Mouse (Mus musculus) hindbrain, embryonic 12.5 days (tissue): ENCODE results near the gene Nr3c2. TPM values are rescaled to one million over a fixed set of nuclear protein-coding genes. Genes with fewer than 3 reads are reported as not detected.

Source experiments
- ATAC-seq: fragments of 200-750 bp; cut with Nextera tagmentation; 2 replicates; pipeline ENCODE4 v1.8.0; 2017; ENCODE audit warnings: moderate TSS enrichment; ENCODE audit not compliant: low FRiP score
- H3K27ac ChIP-seq: fragments of 300-500 bp; sonication (generic); 2 replicates; pipeline ENCODE4 v1.5.1; 2016; ENCODE audit warnings: mild to moderate bottlenecking
- H3K27me3 ChIP-seq: fragments of 300-500 bp; sonication (generic); 2 replicates; pipeline ENCODE4 v1.6.1; 2016; ENCODE audit warnings: mild to moderate bottlenecking
- H3K36me3 ChIP-seq: fragments of 300-500 bp; sonication (generic); 2 replicates; pipeline ENCODE4 v1.6.1; 2016; ENCODE audit warnings: mild to moderate bottlenecking
- H3K4me1 ChIP-seq: fragments of 300-500 bp; sonication (generic); 2 replicates; pipeline ENCODE4 v1.6.1; 2016
- H3K4me2 ChIP-seq: fragments of 300-500 bp; sonication (generic); replicated peaks from 2 replicates; pipeline ENCODE4 v1.6.1; 2016; ENCODE audit warnings: mild to moderate bottlenecking
- H3K4me3 ChIP-seq: fragments of 300-500 bp; sonication (generic); 2 replicates; pipeline ENCODE4 v1.5.1; 2016; ENCODE audit warnings: mild to moderate bottlenecking
- H3K9ac ChIP-seq: fragments of 300-500 bp; sonication (generic); 2 replicates; pipeline ENCODE4 v1.6.1; 2016; ENCODE audit warnings: mild to moderate bottlenecking, moderate library complexity
- H3K9me3 ChIP-seq: fragments of 300-500 bp; sonication (generic); replicated peaks from 2 replicates; pipeline ENCODE4 v1.6.1; 2016; ENCODE audit warnings: mild to moderate bottlenecking
- WGBS: fragments of 180-500 bp; shearing (Covaris S2); methylation state at CpG from one replicate; pipeline ENCODE4 v1.1.7; 2016; 5-methylcytosine and 5-hydroxymethylcytosine counted together
- polyA plus RNA-seq: library from polyadenylated mRNA; unstranded; fragments of >200 nt; fragmentation: Nextera tagmentation; extraction: Ambion mirVana; gene quantifications from 2 replicates; pipeline ENCODE4 v1.2.1, GENCODE M21; 2016

Gene Nr3c2
- polyA plus RNA-seq, 1 experiment from 2014 or later = 1.7 TPM

DNA sequence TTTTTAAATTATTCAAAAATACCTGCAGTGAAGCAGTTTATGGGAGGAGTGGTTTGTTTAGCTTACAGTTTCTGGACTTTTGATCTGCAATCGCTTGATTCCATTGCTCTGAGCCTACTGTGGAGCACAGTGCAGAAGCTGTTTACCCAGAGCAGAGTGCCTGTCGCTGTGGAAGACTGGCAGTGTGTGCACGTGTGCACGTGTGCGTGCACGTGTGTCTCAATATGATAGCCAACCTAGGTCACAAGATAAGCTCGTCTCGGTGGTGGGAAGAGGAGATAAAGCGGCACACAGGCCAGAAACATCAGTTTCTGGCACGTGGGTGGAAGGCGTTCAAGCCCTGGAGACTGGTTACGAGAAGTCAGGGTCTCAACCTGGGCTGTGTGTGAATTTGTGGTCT is 145.6 kb downstream of the Nr3c2 start:
- 87% methylated on average over 12 of the region's 12 CpGs for WGBS
- no peak for ATAC-seq
- no peaks in the 10 kb centered on the region for H3K27me3 ChIP-seq
- no peaks in the 10 kb centered on the region for H3K9me3 ChIP-seq
- no peak overlapping the region for H3K4me2 ChIP-seq
- no peaks in the 10 kb centered on the region for H3K36me3 ChIP-seq
- H3K9ac ChIP-seq = no peak overlapping the region
- no peak overlapping the region for H3K4me3 ChIP-seq
- no peaks in the 10 kb centered on the region for H3K4me1 ChIP-seq
- no peak overlapping the region for H3K27ac ChIP-seq

DNA sequence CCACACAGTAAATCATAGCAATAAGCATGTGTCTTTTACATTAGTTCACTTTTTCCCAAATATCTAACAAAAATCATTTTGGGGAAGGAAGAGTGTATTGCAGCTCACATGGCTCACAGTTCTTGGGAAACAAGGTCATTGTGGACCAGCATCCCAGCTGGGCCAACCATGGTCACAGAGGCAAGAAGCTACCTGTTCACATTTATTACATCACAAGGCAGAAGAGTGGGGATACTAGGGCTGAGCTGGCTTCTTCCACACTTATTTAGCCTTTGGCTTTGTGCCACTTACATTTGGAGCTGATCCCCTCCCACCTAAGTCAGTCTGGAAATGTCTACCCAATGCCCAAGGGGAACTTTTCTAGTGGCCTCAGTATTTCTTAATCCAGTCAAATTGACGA is 146.5 kb downstream of the Nr3c2 start:
- Histone ChIP-seq H3K9ac (no peak overlapping the region), H3K4me3 (no peak overlapping the region), H3K36me3 (no peaks in the 10 kb centered on the region), H3K27me3 (no peaks in the 10 kb centered on the region), H3K9me3 (no peaks in the 10 kb centered on the region), H3K27ac (no peak overlapping the region), H3K4me1 (no peaks in the 10 kb centered on the region), H3K4me2 (no peak overlapping the region)
- no peak for ATAC-seq
- 90% methylated on average over 1 of the region's 1 CpGs for WGBS

- 94% methylated on average over 5 of the region's 5 CpGs for WGBS
- H3K4me3 ChIP-seq = no peak overlapping the region
- no peak overlapping the region for H3K27ac ChIP-seq
- H3K9ac ChIP-seq = no peak overlapping the region
- no peaks in the 10 kb centered on the region for H3K27me3 ChIP-seq
- H3K9me3 ChIP-seq = no peaks in the 10 kb centered on the region
- H3K36me3 ChIP-seq = no peaks in the 10 kb centered on the region
- no peaks in the 10 kb centered on the region for H3K4me1 ChIP-seq
- no peak overlapping the region for H3K4me2 ChIP-seq
- no peak for ATAC-seq
Observed at GRCm38 (mm10) chr8:77046217-77046616, 147.0 kb downstream of the Nr3c2 start.

DNA sequence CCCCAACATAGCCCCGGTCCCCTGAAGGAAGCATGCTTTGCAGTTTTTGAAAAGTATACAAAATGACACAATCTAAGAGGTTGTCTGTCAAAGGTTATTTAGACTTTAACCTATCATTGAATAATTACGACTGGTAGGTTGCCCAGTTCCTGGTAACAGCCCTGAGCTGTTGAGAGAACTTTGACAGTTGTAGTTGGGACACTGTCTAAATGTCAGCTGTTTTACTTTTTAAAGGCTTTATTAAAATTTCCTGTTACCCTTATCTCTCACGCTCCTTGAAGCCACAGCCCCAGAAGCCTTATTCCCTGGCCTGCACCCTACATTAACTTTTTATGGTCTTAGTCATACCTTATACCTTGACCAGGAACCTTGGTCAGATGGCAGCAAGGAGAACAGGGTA is 147.5 kb downstream of the Nr3c2 start:
- Histone ChIP-seq H3K27me3 (no peaks in the 10 kb centered on the region), H3K4me3 (no peak overlapping the region), H3K9me3 (no peaks in the 10 kb centered on the region), H3K9ac (no peak overlapping the region), H3K36me3 (no peaks in the 10 kb centered on the region), H3K4me2 (no peak overlapping the region), H3K27ac (no peak overlapping the region), H3K4me1 (no peaks in the 10 kb centered on the region)
- no peak for ATAC-seq
- 83% methylated on average over 3 of the region's 3 CpGs for WGBS

GRCm38 (mm10) chr8:77051399-77052275 is 152.4 kb downstream of the Nr3c2 start:
- no peak for ATAC-seq
- H3K9me3 ChIP-seq = no peaks in the 10 kb centered on the region

DNA sequence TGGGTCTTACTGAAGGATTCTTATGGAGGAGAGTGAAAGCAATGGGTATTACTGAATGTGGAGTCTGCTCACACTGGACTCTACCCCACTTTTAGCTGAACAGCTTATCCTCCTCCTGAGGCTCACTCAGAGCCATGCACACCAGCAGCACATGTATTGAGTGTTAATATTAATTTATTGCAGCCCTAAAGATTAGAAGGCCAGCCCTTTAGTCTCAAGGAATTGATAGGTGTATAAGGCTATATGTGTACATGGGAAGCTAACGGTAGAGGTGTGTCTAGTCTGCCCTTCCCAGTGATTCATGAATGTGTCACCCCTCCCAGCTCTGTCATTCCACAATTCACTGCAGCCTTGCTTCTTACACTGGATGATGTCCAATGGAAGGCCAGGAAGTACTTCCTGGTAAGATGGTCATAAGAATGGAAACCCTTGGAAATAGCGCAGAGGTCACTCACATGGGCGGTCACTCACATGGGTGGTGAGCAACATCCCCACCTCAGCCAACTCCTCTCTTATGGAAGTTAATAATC is 156.3 kb downstream of the Nr3c2 start:
- Histone ChIP-seq H3K4me2 (no peak overlapping the region), H3K4me1 (no peaks in the 10 kb centered on the region), H3K27me3 (no peaks in the 10 kb centered on the region), H3K36me3 (no peaks in the 10 kb centered on the region), H3K4me3 (no peak overlapping the region), H3K27ac (no peak overlapping the region), H3K9me3 (no peaks in the 10 kb centered on the region), H3K9ac (no peak overlapping the region)
- WGBS = 94% methylated on average over 3 of the region's 3 CpGs
- ATAC-seq = no peak

More at GRCm38 (mm10) chr8:77051399-77052275, 152.4 kb downstream of the Nr3c2 start:
- 83% methylated on average over 10 of the region's 10 CpGs for WGBS
- H3K27ac ChIP-seq = no peak overlapping the region
- no peak overlapping the region for H3K9ac ChIP-seq
- H3K4me3 ChIP-seq = no peak overlapping the region
- H3K27me3 ChIP-seq = no peaks in the 10 kb centered on the region
- H3K4me1 ChIP-seq = no peaks in the 10 kb centered on the region
- H3K36me3 ChIP-seq = no peaks in the 10 kb centered on the region
- no peak overlapping the region for H3K4me2 ChIP-seq

GRCm38 (mm10) chr8:77056853-77057252 is 157.6 kb downstream of the Nr3c2 start:
- H3K4me1 ChIP-seq = no peaks in the 10 kb centered on the region
- no peak for ATAC-seq
- WGBS = 91% methylated on average over 6 of the region's 6 CpGs
- H3K27me3 ChIP-seq = no peaks in the 10 kb centered on the region
- no peak overlapping the region for H3K4me2 ChIP-seq
- H3K9me3 ChIP-seq = no peaks in the 10 kb centered on the region
- no peak overlapping the region for H3K9ac ChIP-seq
- no peak overlapping the region for H3K4me3 ChIP-seq
- H3K27ac ChIP-seq = no peak overlapping the region
- H3K36me3 ChIP-seq = no peaks in the 10 kb centered on the region

- WGBS = 92% methylated on average over 4 of the region's 4 CpGs
- Histone ChIP-seq H3K9ac (no peak overlapping the region), H3K4me3 (no peak overlapping the region), H3K9me3 (no peaks in the 10 kb centered on the region), H3K27ac (no peak overlapping the region), H3K27me3 (no peaks in the 10 kb centered on the region), H3K36me3 (no peaks in the 10 kb centered on the region), H3K4me2 (no peak overlapping the region), H3K4me1 (no peaks in the 10 kb centered on the region)
- ATAC-seq = no peak
Observed at GRCm38 (mm10) chr8:77082687-77083086, 183.4 kb downstream of the Nr3c2 start.

DNA sequence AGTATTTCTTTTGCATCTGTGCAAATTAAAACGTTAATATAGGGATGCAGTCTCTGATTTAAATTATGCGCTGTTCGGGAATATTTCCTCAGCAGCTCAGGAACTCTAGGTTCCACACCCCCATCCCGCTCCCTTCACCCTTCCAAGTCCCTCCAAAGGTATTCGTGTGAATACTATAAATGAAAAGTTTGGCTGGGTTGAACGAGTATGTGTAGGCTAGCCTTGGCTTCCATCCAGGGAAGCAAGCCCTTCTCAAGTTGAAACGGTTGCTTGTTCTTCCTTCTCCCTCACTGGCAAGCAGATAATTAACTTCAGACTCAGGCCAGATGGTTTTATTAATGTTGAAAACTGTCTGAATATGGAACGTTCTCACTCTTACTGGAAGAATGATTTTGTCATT is 186.8 kb downstream of the Nr3c2 start:
- H3K27me3 ChIP-seq = no peaks in the 10 kb centered on the region
- no peaks in the 10 kb centered on the region for H3K4me1 ChIP-seq
- no peak overlapping the region for H3K4me3 ChIP-seq
- no peak overlapping the region for H3K9ac ChIP-seq
- WGBS = 79% methylated on average over 8 of the region's 8 CpGs
- H3K9me3 ChIP-seq = no peaks in the 10 kb centered on the region
- no peaks in the 10 kb centered on the region for H3K36me3 ChIP-seq
- no peak overlapping the region for H3K4me2 ChIP-seq
- no peak for ATAC-seq
- no peak overlapping the region for H3K27ac ChIP-seq

- 60% methylated on average over 4 of the region's 4 CpGs for WGBS
- no peak for ATAC-seq
- no peak overlapping the region for H3K27ac ChIP-seq
Observed at GRCm38 (mm10) chr8:77096721-77097120, 197.5 kb downstream of the Nr3c2 start.

GRCm38 (mm10) chr8:77098101-77098500 is 198.9 kb downstream of the Nr3c2 start:
- no peaks in the 10 kb centered on the region for H3K9me3 ChIP-seq
- no peak overlapping the region for H3K4me2 ChIP-seq
- H3K27me3 ChIP-seq = no peaks in the 10 kb centered on the region
- H3K9ac ChIP-seq = no peak overlapping the region
- ATAC-seq = no peak
- 80% methylated on average over 10 of the region's 10 CpGs for WGBS
- no peak overlapping the region for H3K27ac ChIP-seq
- no peaks in the 10 kb centered on the region for H3K36me3 ChIP-seq
- no peak overlapping the region for H3K4me3 ChIP-seq
- no peaks in the 10 kb centered on the region for H3K4me1 ChIP-seq

More at GRCm38 (mm10) chr8:77096721-77097120, 197.5 kb downstream of the Nr3c2 start:
- no peaks in the 10 kb centered on the region for H3K4me1 ChIP-seq
- no peaks in the 10 kb centered on the region for H3K9me3 ChIP-seq
- H3K27me3 ChIP-seq = no peaks in the 10 kb centered on the region
- H3K4me2 ChIP-seq = no peak overlapping the region
- H3K36me3 ChIP-seq = no peaks in the 10 kb centered on the region
- H3K9ac ChIP-seq = no peak overlapping the region
- H3K4me3 ChIP-seq = no peak overlapping the region

DNA sequence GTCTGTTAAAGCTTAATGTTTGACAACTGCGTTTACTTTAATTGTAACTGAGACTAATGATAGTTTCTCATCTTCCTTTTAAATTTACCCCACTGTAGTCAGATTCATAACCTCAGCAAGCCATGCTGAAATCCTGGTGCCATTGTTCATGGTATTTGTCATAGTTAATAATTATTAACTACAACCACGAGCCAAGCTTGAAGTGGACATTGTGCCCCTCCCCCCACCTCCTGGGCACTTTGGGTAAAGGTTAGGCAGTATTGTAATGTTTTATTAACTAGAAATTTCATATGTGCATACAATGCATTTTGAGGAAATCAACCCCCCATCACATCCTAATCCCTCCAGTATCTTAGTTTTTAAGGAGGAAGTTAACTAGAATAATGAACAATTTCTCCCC is 201.1 kb downstream of the Nr3c2 start:
- WGBS = 89% methylated on average over 2 of the region's 2 CpGs

DNA sequence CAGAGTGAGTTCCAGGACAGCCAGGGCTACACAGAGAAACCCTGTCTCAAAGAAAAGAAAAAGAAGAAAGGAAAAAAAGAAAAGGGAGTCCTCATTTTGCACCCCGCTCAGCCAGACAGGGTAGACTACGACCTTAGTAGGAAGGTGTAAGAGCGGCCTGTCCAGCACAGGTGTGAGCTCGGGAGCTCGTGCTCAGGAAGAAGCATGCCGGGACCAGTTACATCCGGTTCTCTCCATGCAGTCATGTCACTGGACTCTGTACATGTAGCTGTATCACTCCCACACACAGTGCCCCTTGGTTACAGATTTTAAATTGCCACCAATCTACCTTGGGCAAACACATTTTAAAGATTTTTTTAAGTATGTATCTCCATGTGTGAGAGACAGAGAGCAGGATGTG is 203.6 kb downstream of the Nr3c2 start:
- ATAC-seq = no peak

More for the DNA sequence above, 201.1 kb downstream of the Nr3c2 start:
- no peak for ATAC-seq
- Histone ChIP-seq H3K9me3 (no peaks in the 10 kb centered on the region), H3K36me3 (no peaks in the 10 kb centered on the region), H3K4me3 (no peak overlapping the region), H3K27ac (no peak overlapping the region), H3K4me2 (no peak overlapping the region), H3K4me1 (no peaks in the 10 kb centered on the region), H3K27me3 (no peaks in the 10 kb centered on the region), H3K9ac (no peak overlapping the region)

More for the DNA sequence above, 203.6 kb downstream of the Nr3c2 start:
- no peak overlapping the region for H3K27ac ChIP-seq
- 90% methylated on average over 7 of the region's 7 CpGs for WGBS
- H3K9ac ChIP-seq = no peak overlapping the region
- H3K4me3 ChIP-seq = no peak overlapping the region
- H3K9me3 ChIP-seq = no peaks in the 10 kb centered on the region
- H3K27me3 ChIP-seq = no peaks in the 10 kb centered on the region
- H3K4me2 ChIP-seq = no peak overlapping the region
- no peaks in the 10 kb centered on the region for H3K4me1 ChIP-seq
- no peaks in the 10 kb centered on the region for H3K36me3 ChIP-seq
